Mouse (Mus musculus): ENCODE results near the gene Zfp451. TPM values are rescaled to one million over a fixed set of nuclear protein-coding genes. Genes with fewer than 3 reads are reported as not detected.
"Not testable (repeated sequence)": the region's sequence is repeated elsewhere in the genome, so short reads cannot be mapped to it uniquely, and the experiment has no call there.

Zfp451 gene
- total RNA-seq, 2 experiments from 2014 or later: 8.4 to 26.9 TPM

DNA sequence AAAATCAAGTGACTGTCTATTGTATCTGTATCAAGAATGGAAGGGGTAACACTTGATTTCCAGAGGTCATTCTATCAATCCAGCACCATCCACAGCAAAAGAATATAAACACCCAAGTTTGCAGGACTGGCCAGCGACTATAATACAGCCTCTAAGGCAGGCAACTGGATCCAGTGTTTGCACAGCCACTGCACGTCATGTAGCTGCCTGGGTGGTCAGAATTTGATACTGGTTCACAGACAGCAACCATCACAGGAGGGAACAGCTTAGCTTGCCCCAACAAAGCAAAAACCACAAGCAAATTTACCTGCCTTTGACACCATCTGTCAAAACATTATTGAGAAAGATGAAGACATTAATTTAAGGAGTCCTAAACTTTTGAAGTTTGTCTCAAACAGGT, 50.6 kb downstream of the Zfp451 start:
- no peak for ATAC-seq (replicated peaks; ENCODE audit: low FRiP score, poor library complexity, severe bottlenecking)

- ATAC-seq (replicated peaks; ENCODE audit: low FRiP score, poor library complexity, severe bottlenecking): peak; percentile 35; the same call in 1 of the 2 replicates
Measured at GRCm38 (mm10) chr1:33758488-33758887, 55.9 kb downstream of the Zfp451 start.

DNA sequence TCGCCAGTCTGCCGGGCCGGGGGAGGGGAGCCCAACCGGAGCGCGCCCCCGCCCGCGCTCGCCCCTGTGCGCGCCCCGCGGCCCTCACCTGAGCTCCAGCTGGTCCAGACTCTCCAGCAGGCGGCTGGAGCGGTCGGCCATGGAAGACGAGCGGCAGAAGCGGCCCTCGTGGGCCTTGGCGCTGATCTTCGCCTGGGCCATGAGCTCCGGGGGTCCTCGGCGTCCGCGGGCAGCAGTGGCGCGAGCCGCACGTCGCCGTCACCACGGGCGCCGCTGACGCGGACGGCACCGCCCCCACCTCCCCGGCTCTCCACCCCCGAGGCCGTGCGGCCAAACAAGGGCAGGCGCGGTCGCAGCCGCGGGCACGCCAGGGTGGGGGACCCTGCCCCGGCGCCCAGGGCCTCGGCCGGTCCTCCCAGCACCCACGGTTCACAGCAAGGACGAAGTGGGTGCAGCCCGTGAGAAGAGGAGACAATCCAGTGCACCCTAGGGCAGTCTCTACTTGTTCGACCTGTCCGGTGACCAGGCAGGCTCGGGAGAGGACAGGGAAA, 56.8 kb downstream of the Zfp451 start, which contains the start of gene Bag2:
Gene Bag2, minus strand, starts transcription at position 305 of the 551 bp plus-strand sequence.
- peak; percentile 56 for ATAC-seq (replicated peaks; ENCODE audit: low FRiP score, poor library complexity, severe bottlenecking)

GRCm38 (mm10) chr1:33757033-33757413, 57.4 kb downstream of the Zfp451 start:
- no peak for ATAC-seq (replicated peaks; ENCODE audit: low FRiP score, poor library complexity, severe bottlenecking)

DNA sequence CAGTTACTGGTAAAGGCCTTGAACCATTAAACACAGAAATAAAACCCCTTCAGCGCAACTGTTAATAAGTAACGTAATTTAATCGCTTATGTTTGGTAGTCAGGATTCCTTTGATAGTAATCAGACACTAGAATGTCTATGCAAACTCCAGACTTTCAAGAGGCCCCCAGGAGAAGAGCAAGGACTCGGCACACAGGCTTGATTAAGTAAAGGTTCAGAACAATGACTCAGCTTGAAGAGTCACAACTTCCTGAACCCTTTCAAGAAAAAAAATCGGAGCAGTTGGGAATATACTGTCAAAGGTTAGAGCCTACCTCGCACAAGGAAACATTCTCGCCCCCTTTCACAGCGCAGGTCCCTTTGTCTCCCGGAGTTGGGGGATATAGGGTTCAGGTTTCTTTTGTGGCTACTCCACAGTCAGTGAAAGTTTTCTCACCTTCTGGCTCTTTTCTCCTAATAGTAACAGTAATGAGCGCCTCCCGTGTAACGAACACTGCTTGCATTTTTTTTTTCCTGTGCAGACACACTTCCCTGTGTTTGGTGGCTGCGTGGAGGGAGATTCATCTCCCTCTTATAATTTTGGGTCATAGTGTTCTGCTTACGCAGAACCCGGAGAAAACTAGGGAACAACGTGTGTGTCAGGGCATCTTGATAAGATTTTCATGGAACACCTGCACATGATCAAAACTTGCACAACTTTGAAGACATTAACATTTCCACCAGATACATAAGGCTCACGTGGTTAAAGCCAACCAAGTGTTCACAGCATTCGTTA, 58.0 kb downstream of the Zfp451 start:
- peak; percentile 58 for ATAC-seq (replicated peaks; ENCODE audit: low FRiP score, poor library complexity, severe bottlenecking)

DNA sequence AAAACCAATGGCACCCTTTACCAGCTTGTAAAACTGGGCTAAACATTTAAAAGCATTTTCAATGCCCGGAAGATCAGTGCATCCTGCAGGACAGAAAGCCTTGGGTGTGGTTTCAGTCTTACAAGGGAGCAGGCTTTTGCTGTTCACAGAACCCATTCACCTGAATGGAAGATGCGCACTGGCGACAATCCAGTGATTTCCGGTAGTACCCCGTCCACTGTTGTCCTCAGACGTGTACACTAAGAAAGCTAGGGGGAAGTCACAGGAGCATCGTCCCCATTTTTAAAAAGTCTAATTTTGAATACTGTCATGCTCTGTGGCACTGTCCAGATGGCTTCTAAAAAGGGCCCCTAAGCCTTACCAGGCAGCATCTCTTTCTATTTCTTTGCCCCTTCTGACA, 58.6 kb downstream of the Zfp451 start:
- 0 out of 2 replicates have a peak, but pooled peaks have one; percentile 42 for ATAC-seq (replicated peaks; ENCODE audit: low FRiP score, poor library complexity, severe bottlenecking)

- peak; percentile 83 for ATAC-seq (replicated peaks; ENCODE audit: low FRiP score, poor library complexity, severe bottlenecking)
Measured at GRCm38 (mm10) chr1:33754965-33755735, 59.2 kb downstream of the Zfp451 start.

DNA sequence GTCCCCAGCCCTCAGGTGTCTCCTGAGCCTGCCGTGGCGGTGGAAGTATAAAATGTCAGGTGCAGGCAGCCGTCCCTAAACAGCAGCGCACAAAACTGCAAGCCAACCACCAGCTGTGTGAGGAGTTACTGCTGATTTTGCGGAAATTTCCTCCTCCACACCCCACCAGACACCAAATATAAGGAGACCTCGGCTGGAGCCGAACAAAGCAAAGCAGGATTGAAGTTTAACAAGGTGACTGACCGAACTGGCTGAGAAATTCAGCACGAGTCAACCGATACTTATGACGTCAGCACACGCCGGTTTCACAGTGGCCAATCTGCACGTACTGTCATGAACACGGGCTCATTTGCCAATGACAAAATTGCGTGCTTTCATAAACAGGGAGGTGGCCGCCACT, 60.3 kb downstream of the Zfp451 start:
- ATAC-seq (replicated peaks; ENCODE audit: low FRiP score, poor library complexity, severe bottlenecking): no peak

DNA sequence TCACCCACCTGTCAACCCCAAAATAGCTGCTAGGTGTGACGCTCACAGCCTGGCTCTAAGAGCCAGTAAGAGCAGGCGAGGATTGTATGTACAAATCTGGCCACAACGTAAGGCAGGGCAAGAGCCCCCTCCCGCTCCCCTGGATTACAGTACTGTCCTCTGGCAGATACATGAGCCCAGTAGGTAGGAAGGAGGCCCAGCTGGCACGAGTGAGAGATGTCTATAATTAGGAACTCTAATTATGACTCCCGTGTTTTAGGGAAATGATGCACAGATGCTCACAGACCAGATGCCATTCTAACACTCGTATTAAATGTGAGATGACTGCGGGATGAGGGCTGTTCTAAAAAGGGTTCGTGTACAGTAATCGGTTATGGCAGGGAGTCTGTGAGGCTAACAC, 63.1 kb downstream of the Zfp451 start:
- ATAC-seq (replicated peaks; ENCODE audit: low FRiP score, poor library complexity, severe bottlenecking): no peak

- ATAC-seq (replicated peaks; ENCODE audit: low FRiP score, poor library complexity, severe bottlenecking): not testable (repeated sequence)
Measured at GRCm38 (mm10) chr1:33749709-33750108, 64.7 kb downstream of the Zfp451 start.

GRCm38 (mm10) chr1:33749109-33749508, 65.3 kb downstream of the Zfp451 start:
- ATAC-seq (replicated peaks; ENCODE audit: low FRiP score, poor library complexity, severe bottlenecking): no peak

GRCm38 (mm10) chr1:33745901-33746300, 68.5 kb downstream of the Zfp451 start:
- ATAC-seq (replicated peaks; ENCODE audit: low FRiP score, poor library complexity, severe bottlenecking): no peak

- not testable (repeated sequence) for ATAC-seq (replicated peaks; ENCODE audit: low FRiP score, poor library complexity, severe bottlenecking)
Measured at GRCm38 (mm10) chr1:33744815-33745214, 69.6 kb downstream of the Zfp451 start.

- peak; percentile 75 for ATAC-seq (replicated peaks; ENCODE audit: low FRiP score, poor library complexity, severe bottlenecking)
Measured at GRCm38 (mm10) chr1:33742903-33743302, 71.5 kb downstream of the Zfp451 start.

GRCm38 (mm10) chr1:33739302-33739701, 75.1 kb downstream of the Zfp451 start:
- peak; percentile 86 for ATAC-seq (replicated peaks; ENCODE audit: low FRiP score, poor library complexity, severe bottlenecking)

- no peak for ATAC-seq (replicated peaks; ENCODE audit: low FRiP score, poor library complexity, severe bottlenecking)
Measured at GRCm38 (mm10) chr1:33738681-33739278, 75.6 kb downstream of the Zfp451 start.

DNA sequence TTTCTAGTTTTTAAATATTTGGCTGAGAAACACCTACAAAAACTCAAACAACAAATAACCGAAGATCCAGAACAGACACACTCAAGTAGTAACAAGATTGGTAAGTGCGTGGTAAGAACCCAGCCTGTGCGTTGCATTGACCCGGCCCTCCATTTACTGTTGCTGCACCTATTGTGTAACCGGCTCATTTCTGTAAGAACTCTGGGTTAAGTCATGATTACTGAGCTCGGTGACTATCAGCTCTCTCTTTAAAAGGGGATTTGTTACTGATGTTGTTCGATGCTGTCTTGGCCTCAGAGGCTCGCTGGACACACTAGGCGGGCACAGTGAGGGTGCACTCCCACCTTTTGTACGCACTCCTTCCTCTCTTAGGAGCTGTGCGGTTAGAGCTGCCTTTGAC, 76.1 kb downstream of the Zfp451 start:
- no peak for ATAC-seq (replicated peaks; ENCODE audit: low FRiP score, poor library complexity, severe bottlenecking)

DNA sequence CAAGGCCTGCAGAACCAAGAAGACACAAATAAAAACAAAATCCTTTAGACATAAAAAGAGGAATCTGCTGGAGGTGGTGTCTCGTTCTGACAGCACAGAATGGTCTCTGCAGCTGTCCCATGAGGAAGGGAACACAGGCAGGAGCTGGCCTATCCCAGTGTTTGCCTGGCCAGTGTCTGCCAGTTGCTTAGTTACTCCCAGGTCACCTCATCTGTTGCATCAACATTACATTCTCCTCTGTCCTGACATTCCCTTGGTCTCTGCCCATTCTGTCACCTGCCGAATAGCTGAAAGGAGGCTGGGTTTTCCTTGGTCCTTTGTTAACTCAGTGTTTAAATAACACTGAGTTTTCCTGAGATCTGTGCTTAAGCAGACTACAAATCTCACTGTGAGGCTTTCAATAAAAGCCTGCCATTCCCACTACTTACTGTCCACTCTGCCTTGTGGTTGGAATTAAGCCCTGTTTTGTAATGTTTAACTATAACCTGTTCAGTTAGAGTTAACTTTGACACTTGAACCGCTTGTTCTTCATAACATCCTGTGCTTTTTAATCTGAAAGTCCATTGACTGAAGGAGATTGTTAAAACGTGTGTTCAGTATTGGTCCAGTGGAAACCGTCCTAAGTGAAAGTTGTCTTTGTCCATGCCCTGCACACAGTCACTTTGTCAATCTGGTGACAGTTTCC, 80.3 kb downstream of the Zfp451 start:
- no peak for ATAC-seq (replicated peaks; ENCODE audit: low FRiP score, poor library complexity, severe bottlenecking)

DNA sequence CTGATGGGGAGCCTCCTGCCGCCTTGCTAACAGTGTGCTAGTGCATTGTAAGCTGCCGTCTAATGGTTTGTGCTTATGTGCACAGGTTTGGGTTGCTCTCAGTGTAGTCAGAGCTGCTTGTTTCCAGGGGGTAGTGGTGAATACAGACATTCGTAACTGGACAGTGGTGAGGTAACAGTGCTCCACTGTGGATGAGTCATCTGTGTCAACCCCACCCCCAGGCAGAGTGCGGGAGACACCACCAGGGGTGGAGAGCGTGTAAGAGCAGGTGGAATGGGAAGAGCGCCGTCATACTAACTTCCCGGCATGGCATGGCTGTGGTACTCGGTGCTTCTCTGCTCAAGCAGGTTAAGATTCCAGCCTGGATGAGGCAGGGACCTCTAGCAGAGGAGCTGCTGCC, 81.4 kb downstream of the Zfp451 start:
- ATAC-seq (replicated peaks; ENCODE audit: low FRiP score, poor library complexity, severe bottlenecking): 0 out of 2 replicates have a peak, but pooled peaks have one; percentile 36

DNA sequence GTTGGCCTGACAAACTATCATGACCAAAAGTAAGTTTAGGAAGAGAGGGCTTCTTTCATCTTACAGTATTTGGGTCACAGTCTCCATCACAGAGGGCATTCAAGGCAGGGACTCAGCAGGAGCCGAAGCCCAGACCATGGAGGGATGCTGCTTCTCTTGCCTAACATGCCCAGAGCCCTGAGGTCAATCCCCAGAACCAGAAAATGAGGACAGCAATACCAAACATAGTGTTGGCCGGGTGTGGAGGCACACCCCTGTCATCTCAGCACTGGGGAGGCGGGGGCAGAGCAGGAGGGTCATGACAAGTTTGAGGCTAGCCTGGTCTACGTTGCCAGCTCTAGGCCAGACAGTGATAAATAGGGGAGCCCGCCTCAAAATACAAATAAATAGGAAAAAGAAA, 89.3 kb downstream of the Zfp451 start:
- ATAC-seq (replicated peaks; ENCODE audit: low FRiP score, poor library complexity, severe bottlenecking): no peak

Measured in erythroblast, adult 5-6 weeks (primary cell).